Mouse (Mus musculus): Measurements from ENCODE around the gene Trim65. TPM values are rescaled to one million over a fixed set of nuclear protein-coding genes. Genes with fewer than 3 reads are reported as not detected.

Gene Trim65
- total RNA-seq, 1 experiment, result 0.31 TPM

DNA sequence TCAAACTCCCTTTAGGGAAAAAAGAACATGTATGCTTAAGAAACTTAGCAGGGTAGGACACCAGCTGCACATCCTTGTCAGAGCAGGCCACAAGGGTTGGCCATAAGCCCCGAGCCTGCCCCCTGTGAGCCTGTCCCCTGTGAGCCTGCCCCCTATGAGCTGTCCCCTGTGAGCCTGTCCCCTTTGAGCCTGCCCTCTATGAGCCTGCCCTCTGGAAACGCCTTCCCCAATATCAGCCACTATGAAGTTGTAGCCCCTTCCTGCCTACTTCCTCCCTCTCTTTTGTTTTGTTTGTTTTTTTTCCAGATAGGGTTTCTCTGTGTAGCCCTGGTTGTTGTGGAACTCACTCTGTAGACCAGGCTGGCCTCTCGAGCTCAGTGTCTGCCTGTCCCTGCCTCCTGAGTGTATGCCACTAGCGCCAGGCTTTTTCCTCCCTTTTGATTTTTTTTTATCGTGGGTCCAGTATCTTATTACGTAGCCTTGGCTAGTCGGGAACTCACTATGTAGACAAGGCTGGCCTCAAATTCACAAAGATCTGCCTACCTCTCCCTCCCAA lies 56.4 kb downstream of the Trim65 start:
- Histone ChIP-seq H3K4me1 (ENCODE audit: control insufficient read depth in 2 of 2, insufficient read depth in 2 of 2, low read length in 2 of 2, poor library complexity in 1 of 2) (peaks cover 6 to 22% of the 10 kb centered on the region in 2 experiments), H3K9me3 (ENCODE audit: control insufficient read depth, insufficient read depth, low read depth, low read length) (no peaks in the 10 kb centered on the region), H3K4me3 (ENCODE audit: insufficient read depth in 1 of 2, low read depth in 1 of 2, low read length in 2 of 2, poor library complexity in 1 of 2, severe bottlenecking in 1 of 2) (no peak overlapping the region), H3K36me3 (ENCODE audit: control insufficient read depth, insufficient read depth, low read length, poor library complexity, severe bottlenecking) (peaks cover 4% of the 10 kb centered on the region; the same call in 1 of the 2 replicates), H3K9ac (ENCODE audit: insufficient read depth, low read depth, low read length, poor library complexity, severe bottlenecking) (no peak overlapping the region), H3K27ac (ENCODE audit: insufficient read depth, low read depth, low read length, poor library complexity, severe bottlenecking) (no peak overlapping the region)
- TF ChIP-seq MAFK (IDR thresholded peaks at IDR 0.05; ENCODE audit: insufficient read depth, low read depth, low read length) (no peak), ZNF384 (IDR thresholded peaks at IDR 0.05; ENCODE audit: low read depth, low read length) (no peak), CHD2 (IDR thresholded peaks at IDR 0.05; ENCODE audit: low read depth, low read length) (no peak)
- DNase-seq (ENCODE audit: low read depth, low spot score), result no peak
- in situ Hi-C loops (cut with MboI; ENCODE audit: low sequenced_read_pairs in 2 of 2, unreplicated experiment in 2 of 2), result no loop called here

DNA sequence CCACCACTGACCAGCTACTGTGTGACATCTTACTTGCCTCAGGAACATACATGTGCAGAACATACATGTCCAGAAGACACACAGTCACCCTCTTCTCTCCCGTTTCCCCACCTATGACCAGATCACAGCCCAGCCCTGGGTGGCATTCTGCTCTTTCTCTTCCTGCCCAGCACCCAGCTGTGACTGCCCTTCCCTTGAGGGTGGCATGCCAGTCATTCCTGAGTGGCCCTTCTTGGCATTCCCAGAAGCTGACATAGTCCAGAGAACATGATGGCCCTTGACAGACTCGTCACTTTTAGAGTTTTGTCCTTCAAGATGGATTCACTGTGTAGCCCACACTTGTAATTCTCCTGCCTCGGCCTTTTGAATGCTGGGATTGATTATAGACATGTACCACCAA lies 58.3 kb downstream of the Trim65 start:
- no peaks in the 10 kb centered on the region for H3K9me3 ChIP-seq (ENCODE audit: control insufficient read depth, insufficient read depth, low read depth, low read length)
- no peak overlapping the region for H3K27ac ChIP-seq (ENCODE audit: insufficient read depth, low read depth, low read length, poor library complexity, severe bottlenecking)
- TF ChIP-seq ZC3H11A (IDR thresholded peaks at IDR 0.05; ENCODE audit: borderline replicate concordance, low read depth, low read length) (no peak), MAFK (IDR thresholded peaks at IDR 0.05; ENCODE audit: insufficient read depth, low read depth, low read length) (no peak), CHD2 (IDR thresholded peaks at IDR 0.05; ENCODE audit: low read depth, low read length) (no peak), ZNF384 (IDR thresholded peaks at IDR 0.05; ENCODE audit: low read depth, low read length) (no peak), HCFC1 (IDR thresholded peaks at IDR 0.05; ENCODE audit: borderline replicate concordance, insufficient read depth, low read length) (no peak)
- in situ Hi-C loops (cut with MboI; ENCODE audit: low sequenced_read_pairs in 2 of 2, unreplicated experiment in 2 of 2), result no loop called here
- H3K36me3 ChIP-seq (ENCODE audit: control insufficient read depth, insufficient read depth, low read length, poor library complexity, severe bottlenecking), result no peaks in the 10 kb centered on the region
- peaks cover 0 to 13% of the 10 kb centered on the region in 2 experiments; a peak in 2 of 4 replicates for H3K4me1 ChIP-seq (ENCODE audit: control insufficient read depth in 2 of 2, insufficient read depth in 2 of 2, low read length in 2 of 2, poor library complexity in 1 of 2)
- H3K9ac ChIP-seq (ENCODE audit: insufficient read depth, low read depth, low read length, poor library complexity, severe bottlenecking), result no peak overlapping the region
- DNase-seq (ENCODE audit: low read depth, low spot score), result no peak
- H3K4me3 ChIP-seq (ENCODE audit: insufficient read depth in 1 of 2, low read depth in 1 of 2, low read length in 2 of 2, poor library complexity in 1 of 2, severe bottlenecking in 1 of 2), result no peak overlapping the region

Other genes with a start within 250 kb of the Trim65 start
- gene Smim5, start 231.2 kb downstream of the Trim65 start, total RNA-seq (2012; rRNA removed), result 0.67 TPM in 1 of 2 replicates, not detected in the other
- 0.45 TPM in 1 of 2 replicates, not detected in the other for gene Smim6, start 219.1 kb downstream of the Trim65 start, total RNA-seq (2012; rRNA removed)
- gene Sap30bp, start 197.8 kb downstream of the Trim65 start, total RNA-seq (2012; rRNA removed), result 52.1 and 63.5 TPM in 2 replicates
- 28.0 and 40.8 TPM in 2 replicates for gene Recql5, start 197.7 kb downstream of the Trim65 start, total RNA-seq (2012; rRNA removed)
- gene Itgb4, start 156.4 kb downstream of the Trim65 start, total RNA-seq (2012; rRNA removed), result 9.6 and 26.3 TPM in 2 replicates
- gene Galk1, start 118.4 kb downstream of the Trim65 start, total RNA-seq (2012; rRNA removed), result 144 and 195 TPM in 2 replicates
- gene H3f3b, start 103.2 kb downstream of the Trim65 start, total RNA-seq (2012; rRNA removed), result 504 and 729 TPM in 2 replicates
- 32.5 and 39.6 TPM in 2 replicates for gene Unk, start 100.8 kb downstream of the Trim65 start, total RNA-seq (2012; rRNA removed)
- 13.3 and 14.2 TPM in 2 replicates for gene Unc13d, start 53.2 kb downstream of the Trim65 start, total RNA-seq (2012; rRNA removed)
- gene Wbp2, start 44.1 kb downstream of the Trim65 start, total RNA-seq (2012; rRNA removed), result 16.9 and 20.1 TPM in 2 replicates
- gene Trim47, start 3.9 kb downstream of the Trim65 start, total RNA-seq (2012; rRNA removed), result 2.0 and 3.3 TPM in 2 replicates
- gene Mrpl38, start 7.7 kb upstream of the Trim65 start, total RNA-seq (2012; rRNA removed), result 81.1 and 81.3 TPM in 2 replicates
- 29.4 and 32.1 TPM in 2 replicates for gene Fbf1, start 37.0 kb upstream of the Trim65 start, total RNA-seq (2012; rRNA removed)
- gene Ten1, start 67.7 kb upstream of the Trim65 start, total RNA-seq (2012; rRNA removed), result 17.0 and 19.1 TPM in 2 replicates
- gene Acox1, start 67.9 kb upstream of the Trim65 start, total RNA-seq (2012; rRNA removed), result 11.2 and 16.5 TPM in 2 replicates
- 2.9 and 4.5 TPM in 2 replicates for gene Evpl, start 106.9 kb upstream of the Trim65 start, total RNA-seq (2012; rRNA removed)
- 33.4 and 38.2 TPM in 2 replicates for gene Srp68, start 143.1 kb upstream of the Trim65 start, total RNA-seq (2012; rRNA removed)
- gene Galr2, start 149.8 kb upstream of the Trim65 start, total RNA-seq (2012; rRNA removed), result 1.8 and 3.3 TPM in 2 replicates
- 25.5 and 26.4 TPM in 2 replicates for gene Exoc7, start 176.1 kb upstream of the Trim65 start, total RNA-seq (2012; rRNA removed)
- 0.67 and 1.2 TPM in 2 replicates for gene Foxj1, start 204.3 kb upstream of the Trim65 start, total RNA-seq (2012; rRNA removed)

Data from ES-E14 (cell line).